Mouse (Mus musculus): Measurements from ENCODE around the gene Drap1.

Drap1 gene

DNA sequence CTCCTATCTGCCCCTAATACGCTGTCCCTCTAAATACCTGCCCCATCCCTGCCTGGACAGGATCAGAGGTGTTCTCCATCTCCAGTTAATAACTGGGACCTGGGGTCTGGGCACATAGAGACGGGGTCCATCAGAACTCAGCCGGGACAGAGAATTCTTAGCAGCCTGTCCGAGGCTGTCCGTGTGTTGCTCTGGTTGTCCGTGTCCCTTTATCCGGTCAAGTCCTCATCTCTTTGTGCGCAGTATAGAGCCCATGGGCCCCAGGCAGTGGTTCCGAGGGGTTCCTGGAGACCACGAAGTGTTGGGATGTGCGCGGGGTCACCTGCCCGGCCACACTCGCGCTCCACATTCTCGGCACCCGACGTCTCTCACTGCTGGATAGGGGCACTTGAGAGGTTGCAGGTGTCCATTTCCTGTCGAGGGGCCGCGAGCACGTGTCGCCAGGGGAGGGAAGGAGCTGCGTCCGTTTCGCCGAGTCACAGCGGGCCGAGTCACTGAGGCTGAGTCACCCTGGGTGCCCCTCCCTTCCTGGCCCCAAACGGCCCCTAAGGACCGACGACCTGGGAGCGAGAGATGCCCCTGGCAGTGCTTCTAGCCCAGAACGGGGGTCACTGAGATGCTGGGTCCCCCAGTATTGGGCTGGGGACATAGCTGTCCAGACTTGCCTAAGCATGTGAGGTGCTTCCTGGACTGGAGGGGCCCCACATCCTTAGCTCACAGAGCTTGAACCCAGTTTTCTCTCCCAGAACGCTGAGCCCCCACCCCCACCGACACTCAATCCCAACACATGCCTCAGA lies 23.8 kb upstream of the Drap1 start:
- no peak for DNase-seq (ENCODE audit: low spot score in 2 of 2)

- peak in 1 of 2 experiments; percentile 60 for DNase-seq (ENCODE audit: low spot score in 2 of 2)
Observed at GRCm38 (mm10) chr19:5447515-5448353, 23.0 kb upstream of the Drap1 start, which contains the start of gene Fosl1. Gene Fosl1, plus strand, starts transcription at chr19:5447547.

DNA sequence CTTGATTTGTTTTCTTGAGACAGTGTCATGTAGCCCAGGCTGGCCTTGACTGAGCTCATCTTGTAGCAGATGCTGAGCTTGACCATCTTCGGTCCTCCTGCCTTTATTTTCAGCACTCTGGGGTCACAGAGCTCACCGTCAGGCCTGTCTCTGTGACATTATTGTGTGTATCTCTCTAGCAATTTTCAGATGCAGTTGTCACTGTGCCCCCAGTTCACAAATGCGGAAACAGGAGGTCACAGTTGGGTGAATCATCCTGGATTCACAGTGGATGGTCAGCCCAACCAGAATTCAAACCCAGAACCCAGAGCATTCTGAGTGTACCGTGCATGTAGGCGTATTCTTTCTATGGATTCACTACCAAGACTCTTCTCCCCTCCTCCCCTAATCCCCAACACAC lies 21.0 kb upstream of the Drap1 start:
- no peak for DNase-seq (ENCODE audit: low spot score in 2 of 2)

GRCm38 (mm10) chr19:5444954-5445353 lies 20.2 kb upstream of the Drap1 start:
- DNase-seq (ENCODE audit: low spot score in 2 of 2), result no peak

- DNase-seq (ENCODE audit: low spot score in 2 of 2), result no peak
Observed at GRCm38 (mm10) chr19:5444371-5444908, 19.7 kb upstream of the Drap1 start.

- no peak for DNase-seq (ENCODE audit: low spot score in 2 of 2)
Observed at GRCm38 (mm10) chr19:5433951-5434350, 9.2 kb upstream of the Drap1 start.

DNA sequence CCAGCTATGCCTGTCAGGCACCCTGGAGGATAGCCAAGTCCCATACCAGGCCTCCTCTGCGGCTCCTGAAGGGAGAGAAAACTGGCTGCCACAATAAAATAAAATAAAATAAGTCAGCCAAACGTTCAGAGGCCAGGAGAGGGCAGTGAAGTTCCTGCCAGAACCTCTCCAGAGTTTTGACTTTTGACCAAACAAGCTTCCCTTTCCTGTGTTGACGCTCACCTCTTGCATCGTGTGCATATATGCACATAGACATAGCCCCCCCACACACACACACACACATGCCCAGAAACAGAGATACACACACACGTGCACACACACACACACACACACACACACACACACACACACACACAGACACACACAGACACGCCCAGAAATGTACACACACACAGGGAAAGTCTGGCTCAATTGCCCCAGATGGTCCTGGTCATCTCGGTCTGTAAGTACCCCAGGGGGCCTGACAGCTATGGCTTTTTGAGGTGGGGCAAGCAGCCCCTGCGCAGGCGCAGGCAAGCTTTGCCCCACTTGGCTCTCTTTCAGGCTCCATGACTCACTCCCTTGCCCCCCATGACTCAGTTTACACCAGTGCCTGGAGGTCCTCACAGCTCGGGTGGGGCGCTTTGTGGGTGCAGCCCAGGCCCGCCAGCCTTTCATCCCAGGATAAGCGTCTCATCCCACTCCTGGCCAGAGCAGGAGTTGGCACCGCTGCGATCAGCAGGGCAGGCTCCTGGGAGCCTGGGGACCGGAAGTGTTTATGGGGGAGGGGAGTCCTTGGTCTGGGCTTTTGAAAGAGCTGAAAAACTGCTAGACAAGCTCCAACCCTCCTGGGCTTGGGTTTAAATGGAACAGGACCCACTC lies 8.4 kb upstream of the Drap1 start:
- DNase-seq (ENCODE audit: low spot score in 2 of 2), result no peak

DNA sequence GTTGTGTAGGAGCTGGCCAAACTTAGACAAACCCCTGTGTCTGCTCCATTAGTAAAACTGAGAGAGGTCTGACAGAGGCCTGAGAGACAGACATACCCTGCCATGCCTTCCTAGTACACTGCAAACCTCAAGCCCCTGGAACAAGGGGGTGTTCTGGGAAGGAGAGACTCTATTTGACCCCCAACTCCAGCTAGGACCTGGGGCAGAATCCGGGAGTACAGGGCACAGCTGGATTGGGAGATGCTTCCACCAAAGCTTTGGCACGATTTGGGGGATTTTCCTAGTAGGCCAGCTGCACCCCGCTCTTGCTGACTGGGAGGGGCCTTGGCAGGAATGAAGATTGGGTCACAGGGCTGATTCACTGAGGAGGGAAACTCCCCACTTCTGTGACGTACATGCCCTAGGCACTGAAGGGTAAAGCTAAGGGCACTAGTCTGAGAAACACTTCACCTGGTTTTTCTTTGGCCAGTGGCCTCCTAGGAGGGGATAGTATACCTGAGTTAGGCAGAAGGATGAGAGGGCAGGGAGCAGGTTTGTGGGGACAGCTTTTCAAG lies 7.2 kb upstream of the Drap1 start:
- no peak for DNase-seq (ENCODE audit: low spot score in 2 of 2)

DNA sequence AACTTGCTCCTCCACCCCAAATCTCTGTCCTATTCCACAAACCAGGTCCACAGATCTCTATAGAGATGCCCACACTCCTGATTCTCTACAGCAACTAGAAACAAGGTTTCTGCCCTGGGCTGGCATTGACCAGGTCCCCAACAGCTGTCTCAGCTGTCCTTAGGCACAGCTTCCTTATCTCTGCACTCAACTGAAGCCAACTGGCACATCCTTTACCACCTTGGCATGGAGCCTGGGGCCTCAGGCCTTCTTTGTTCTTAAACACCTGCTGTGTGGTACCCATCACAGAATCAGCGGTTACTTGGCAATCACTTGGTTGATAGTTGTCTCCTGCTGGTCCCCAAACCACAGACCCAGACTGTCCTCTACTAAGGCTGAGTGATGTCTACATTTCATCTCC lies 5.6 kb upstream of the Drap1 start:
- DNase-seq (ENCODE audit: low spot score in 2 of 2), result no peak

- no peak for DNase-seq (ENCODE audit: low spot score in 2 of 2)
Observed at GRCm38 (mm10) chr19:5429806-5430205, 5.0 kb upstream of the Drap1 start.

DNA sequence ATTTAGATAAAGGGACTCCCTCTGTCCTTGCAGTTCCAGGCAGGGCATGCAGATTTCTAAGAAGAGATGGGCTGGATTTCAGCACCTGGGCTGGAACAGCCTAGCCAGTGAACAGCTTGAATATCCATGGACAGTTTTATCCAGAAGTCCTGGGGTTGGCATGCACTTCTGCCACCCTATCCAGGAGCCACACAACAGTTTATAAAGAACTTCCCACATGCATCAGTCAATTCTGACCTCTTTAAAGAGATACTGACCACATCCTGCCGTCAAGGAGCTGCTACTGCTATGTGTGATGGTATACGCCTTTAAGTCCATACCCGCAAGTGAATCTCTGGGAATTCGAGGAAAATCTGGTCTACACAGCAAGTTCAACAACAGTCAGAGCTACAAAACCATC lies 4.4 kb upstream of the Drap1 start:
- DNase-seq (ENCODE audit: low spot score in 2 of 2), result no peak

DNA sequence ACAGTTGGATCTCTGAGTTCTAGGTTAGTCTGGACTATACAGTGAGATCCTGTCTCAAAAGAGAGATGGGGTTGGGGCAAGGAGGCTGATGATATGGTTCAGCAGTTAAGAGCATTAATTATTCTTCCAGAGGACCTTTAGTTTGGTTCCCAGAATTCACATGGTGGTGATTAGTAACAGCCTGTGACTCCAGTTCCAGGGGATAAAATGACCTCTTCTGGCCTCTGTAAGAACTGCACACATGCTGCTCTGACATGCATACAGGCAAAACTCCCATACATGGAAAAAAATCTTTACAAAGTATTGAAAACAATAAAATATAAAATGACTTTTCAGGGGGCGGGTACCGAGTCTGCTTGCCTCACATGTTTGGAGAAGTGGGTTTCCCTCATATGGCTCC lies 3.3 kb upstream of the Drap1 start:
- no peak for DNase-seq (ENCODE audit: low spot score in 2 of 2)

GRCm38 (mm10) chr19:5426640-5427290 lies 2.0 kb upstream of the Drap1 start:
- no peak for DNase-seq (ENCODE audit: low spot score in 2 of 2)

GRCm38 (mm10) chr19:5425906-5426565 lies 1.3 kb upstream of the Drap1 start:
- DNase-seq (ENCODE audit: low spot score in 2 of 2), result no peak

- peak; percentile 51 to 55 for DNase-seq (ENCODE audit: low spot score in 2 of 2)
Observed at GRCm38 (mm10) chr19:5424092-5424781, 542 bp downstream of the Drap1 start.

- no peak for DNase-seq (ENCODE audit: low spot score in 2 of 2)
Observed at GRCm38 (mm10) chr19:5423561-5423960, 1.2 kb downstream of the Drap1 start.

GRCm38 (mm10) chr19:5422895-5423443 lies 1.8 kb downstream of the Drap1 start:
- DNase-seq (ENCODE audit: low spot score in 2 of 2), result no peak

DNA sequence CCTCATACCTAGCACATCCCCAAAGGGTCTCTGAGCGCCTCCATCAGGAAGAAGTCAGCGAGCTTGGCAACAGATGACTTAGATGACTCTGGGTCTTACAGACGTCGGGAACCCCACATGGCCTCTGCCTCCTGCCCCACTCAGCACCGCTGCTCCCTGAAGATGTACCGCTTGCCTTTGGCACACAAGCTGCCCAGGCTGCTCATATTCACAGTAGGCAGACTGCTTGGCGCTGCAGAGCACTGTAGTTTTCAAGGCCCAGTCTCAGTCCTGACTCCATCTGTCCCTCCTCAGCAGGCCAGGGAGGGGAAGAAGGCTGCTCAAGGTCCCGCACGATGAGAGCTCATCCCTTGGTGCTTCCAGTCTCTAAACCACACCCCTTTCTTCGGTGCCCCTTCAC lies 2.5 kb downstream of the Drap1 start:
- DNase-seq (ENCODE audit: low spot score in 2 of 2), result no peak

DNA sequence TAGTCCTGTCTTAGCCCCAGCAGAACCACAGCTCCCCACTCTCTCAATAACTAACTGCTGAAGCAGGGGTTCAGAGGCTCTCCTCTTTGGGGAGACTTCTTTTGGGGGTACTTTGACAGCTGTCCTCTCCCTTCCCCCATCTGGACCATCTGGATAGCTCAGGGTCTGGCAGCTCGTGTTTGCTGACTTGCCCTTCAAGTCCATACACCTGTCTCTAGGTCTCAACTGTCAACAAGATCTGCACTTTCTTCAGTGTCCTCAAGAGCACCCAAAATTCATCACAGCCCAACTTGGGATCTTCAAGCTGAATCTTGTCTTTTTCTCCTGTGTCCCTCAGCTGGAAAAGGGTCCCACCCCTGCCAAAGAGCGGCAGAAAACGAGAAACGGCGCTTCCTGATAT lies 3.0 kb downstream of the Drap1 start:
- no peak for DNase-seq (ENCODE audit: low spot score in 2 of 2)

Data from right cerebral cortex, postnatal 36 days (tissue).